Mouse (Mus musculus): ENCODE measurements around the gene Brms1.
"Not testable (repeated sequence)": the region's sequence is repeated elsewhere in the genome, so short reads cannot be mapped to it uniquely, and the experiment has no call there.

The Brms1 gene

DNA sequence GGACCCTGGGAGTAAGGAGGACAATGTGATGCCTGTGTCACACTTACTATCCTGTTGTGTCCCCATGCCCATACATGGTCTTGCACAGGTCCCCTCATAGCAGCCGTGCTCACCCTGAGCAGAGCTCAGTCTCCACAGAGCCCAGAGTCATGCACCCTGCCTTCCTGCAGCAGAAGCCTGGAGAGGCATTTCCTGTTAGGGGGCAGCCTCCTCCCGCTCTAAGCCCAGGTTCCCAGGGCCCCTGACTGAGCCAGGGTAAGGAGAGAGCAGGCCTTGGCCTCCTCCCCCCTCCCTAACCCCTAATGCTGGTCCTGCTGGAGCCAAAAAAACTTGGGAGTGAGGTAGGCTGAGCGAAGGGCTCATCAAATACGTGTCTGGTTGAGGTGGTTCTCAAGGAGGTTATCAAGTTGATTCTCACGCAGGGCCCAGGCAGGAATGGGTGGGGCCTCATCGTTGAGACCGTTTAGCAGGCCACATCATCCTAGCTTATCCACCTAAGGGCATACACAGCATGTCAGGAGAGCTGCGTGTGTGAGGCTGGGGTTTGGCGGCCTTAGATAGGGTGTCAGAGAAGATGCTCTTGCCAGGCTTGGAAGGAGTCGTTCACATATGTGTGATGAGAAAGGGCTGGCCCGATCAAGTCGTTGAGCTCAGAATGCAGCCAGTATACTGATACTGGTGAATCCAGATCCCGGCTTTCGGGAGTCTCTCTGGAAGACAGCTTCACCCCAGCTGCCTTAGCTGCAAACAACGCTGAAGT lies 26.1 kb downstream of the Brms1 start:
- DNase-seq (ENCODE audit: low spot score): peak; percentile 75

DNA sequence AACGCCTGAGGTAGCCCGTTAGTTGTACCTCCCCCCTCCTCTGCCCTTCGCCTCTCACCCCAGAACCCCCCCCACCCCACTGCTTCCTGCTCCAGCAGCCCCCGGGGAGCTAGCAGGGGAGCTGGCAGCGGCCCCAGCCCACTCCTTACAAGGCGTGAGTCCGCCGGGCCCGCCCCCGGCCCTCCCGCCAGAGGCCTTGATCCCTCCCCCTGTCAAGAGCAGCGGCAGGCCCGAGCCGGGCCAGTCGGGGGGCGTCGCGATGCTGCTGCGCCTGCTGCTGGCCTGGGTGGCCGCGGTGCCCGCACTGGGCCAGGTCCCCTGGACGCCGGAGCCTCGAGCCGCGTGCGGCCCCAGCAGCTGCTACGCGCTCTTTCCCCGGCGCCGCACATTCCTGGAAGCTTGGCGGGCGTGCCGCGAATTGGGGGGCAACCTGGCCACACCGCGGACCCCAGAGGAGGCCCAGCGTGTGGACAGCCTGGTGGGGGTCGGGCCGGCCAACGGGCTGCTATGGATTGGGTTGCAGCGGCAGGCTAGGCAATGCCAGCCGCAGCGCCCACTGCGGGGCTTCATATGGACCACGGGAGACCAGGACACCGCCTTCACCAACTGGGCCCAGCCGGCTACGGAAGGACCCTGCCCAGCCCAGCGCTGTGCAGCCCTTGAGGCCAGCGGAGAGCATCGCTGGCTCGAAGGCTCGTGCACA lies 26.9 kb downstream of the Brms1 start, which contains the start of gene Cd248:
Gene Cd248 (plus strand): TSS at position 212 of the 703 bp plus-strand sequence.
- no peak for DNase-seq (ENCODE audit: low spot score)

DNA sequence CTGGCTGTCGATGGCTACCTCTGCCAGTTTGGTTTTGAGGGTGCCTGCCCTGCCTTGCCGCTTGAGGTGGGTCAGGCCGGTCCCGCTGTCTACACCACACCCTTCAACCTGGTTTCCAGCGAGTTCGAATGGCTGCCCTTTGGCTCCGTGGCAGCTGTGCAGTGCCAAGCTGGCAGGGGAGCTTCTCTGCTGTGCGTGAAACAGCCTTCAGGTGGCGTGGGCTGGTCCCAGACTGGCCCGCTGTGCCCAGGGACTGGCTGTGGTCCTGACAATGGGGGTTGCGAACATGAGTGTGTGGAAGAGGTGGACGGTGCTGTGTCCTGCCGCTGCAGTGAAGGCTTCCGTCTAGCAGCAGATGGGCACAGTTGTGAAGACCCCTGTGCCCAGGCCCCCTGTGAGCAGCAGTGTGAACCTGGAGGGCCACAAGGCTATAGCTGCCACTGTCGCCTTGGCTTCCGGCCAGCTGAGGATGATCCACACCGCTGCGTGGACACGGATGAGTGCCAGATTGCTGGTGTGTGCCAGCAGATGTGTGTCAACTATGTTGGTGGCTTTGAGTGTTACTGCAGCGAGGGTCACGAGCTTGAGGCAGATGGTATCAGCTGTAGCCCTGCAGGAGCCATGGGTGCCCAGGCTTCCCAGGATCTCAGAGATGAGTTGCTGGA lies 27.5 kb downstream of the Brms1 start:
- DNase-seq (ENCODE audit: low spot score): no peak

DNA sequence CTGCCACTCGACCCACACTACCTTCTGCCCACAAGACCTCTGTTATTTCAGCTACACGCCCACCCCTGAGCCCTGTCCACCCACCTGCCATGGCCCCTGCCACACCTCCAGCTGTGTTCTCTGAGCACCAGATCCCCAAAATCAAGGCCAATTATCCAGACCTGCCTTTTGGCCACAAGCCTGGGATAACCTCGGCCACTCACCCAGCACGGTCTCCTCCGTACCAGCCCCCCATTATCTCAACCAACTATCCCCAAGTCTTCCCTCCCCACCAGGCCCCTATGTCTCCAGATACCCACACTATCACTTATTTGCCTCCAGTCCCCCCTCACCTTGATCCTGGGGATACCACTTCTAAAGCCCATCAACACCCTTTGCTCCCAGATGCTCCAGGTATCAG lies 28.3 kb downstream of the Brms1 start:
- DNase-seq (ENCODE audit: low spot score): no peak

DNA sequence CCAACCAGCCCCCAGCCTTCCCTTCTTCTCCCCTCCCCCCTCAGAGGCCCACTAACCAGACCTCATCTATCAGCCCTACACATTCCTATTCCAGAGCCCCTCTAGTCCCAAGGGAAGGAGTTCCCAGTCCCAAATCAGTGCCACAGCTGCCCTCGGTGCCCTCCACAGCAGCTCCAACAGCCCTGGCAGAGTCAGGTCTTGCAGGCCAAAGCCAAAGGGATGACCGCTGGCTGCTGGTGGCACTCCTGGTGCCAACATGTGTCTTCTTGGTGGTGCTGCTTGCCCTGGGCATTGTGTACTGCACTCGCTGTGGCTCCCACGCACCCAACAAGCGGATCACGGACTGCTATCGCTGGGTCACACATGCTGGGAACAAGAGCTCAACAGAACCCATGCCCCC lies 28.8 kb downstream of the Brms1 start:
- no peak for DNase-seq (ENCODE audit: low spot score)

DNA sequence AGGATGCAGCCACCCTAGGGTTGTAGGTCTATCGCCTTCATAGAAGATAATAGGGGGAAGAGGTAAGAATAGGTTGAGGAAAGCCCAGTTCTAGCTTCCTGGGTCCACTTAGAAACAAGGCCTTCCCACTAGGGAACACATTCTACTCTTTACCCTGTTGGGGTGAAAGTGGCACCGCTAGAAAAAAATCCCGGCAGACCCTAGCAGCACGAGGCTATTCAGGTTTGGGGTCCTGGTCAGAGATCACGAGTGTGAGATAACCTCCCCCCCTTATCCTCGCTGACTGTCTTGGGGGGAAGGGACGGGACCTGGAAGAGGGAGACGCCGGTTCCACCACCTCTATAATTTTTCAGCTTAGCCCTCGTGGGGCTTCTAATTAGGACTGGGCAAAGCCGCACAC lies 29.9 kb downstream of the Brms1 start:
- no peak for DNase-seq (ENCODE audit: low spot score)

DNA sequence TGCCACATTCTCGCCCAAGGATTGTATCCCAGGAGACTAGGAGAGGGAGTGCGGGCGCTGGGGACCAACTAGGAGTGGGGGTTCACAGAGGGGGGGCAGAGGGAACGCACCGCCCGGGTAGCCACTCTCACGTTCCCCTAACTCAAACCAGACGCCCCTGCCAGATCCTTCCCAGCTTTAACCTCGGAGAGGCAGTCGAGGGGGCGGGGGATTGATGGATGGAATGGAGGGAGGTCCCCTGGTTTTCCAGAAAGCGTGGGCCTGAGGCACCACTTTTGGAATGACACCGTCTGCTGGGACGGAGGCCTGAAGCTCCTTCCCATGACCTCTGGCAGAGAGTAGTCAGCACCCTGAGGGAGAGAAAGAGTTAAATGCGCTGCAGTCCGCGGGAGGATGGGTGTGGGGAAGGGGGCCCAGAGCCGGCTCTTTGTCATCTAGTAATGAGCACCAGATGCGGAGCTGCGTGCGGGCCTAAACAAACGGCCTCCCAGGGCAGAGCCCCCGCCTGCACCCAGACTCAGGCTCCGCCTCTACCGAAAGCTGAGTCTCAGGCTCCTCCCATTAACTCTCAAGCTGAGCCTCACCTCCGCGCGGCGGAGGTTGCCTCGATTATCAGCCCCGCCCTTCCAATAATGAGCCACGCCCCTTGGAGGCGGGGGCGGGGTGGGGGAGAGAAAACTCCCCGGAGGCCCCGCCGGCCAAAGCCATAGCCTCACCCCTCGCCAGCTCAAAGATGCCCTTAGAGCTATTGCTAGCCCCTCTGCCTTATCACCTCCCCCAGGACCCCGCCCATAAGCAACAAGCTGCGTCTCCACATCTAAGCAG lies 30.6 kb downstream of the Brms1 start:
- peak; percentile 88 for DNase-seq (ENCODE audit: low spot score)

DNA sequence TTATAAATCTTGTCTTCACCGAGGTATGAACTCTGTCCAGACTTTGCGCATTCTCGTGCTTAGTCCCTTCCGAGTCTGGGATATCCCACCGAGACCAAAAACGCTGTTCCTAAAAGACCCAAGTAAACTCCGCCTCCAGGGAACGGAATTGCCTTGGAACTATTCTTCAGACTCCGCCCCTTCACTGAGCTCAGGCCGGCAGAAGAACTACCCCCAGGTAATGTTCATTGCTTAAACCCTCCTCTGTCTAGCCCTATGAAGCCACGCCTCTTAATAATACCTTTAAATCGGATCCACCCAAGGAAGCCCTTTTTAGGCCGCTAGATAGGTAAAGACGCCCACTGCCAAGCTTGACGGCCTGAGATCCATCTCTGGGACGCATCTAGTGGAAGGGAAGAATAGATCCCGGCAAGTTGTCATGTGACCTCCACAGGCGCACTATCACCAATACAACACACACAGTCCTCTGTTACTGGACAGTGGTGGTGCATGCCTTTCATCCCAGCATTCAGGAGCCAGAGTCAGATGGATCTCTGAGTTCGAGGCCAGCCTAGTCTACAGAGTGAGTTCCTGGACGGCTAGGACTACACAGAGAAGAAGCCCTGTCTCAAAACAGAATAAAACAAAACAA lies 31.4 kb downstream of the Brms1 start:
- DNase-seq (ENCODE audit: low spot score): peak; percentile 51

DNA sequence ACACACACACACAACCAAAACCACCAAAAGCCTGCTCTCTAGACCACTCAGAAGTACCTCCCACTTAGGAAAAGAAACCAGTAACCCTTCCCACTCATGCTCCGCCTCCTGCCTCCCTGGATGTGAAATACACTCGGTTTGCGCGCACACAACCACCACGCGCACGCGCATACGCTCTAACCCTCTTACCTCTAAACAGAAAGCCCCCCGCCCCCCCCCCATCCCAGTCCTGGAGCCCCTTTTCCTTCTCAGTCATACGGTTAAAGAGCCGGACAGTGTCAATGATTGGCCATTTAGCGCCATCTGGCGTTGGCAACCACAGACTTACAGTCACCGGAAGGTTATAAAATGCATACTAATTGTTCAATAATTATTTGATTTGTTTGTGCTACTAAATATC lies 31.9 kb downstream of the Brms1 start:
- peak; percentile 58 for DNase-seq (ENCODE audit: low spot score)

DNA sequence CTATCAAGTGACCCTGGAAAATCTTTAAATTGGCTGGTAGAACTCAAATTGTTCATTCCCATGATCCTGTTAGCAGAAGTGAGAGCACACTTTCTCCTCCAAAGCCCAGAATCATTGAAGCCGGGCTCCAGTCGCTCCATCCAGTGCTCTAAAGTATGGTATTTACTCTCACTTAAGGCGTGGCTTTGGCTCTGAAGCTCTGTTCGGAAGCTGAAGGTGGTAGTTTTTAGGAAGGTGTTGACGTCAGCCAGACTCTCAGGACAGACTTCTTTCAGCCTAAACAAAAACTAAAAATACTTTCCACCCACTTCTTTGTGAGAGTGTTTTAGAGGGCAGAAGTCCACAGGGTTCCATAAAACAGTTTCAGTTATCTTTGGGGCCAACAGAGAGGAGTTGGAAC lies 32.4 kb downstream of the Brms1 start:
- no peak for DNase-seq (ENCODE audit: low spot score)

DNA sequence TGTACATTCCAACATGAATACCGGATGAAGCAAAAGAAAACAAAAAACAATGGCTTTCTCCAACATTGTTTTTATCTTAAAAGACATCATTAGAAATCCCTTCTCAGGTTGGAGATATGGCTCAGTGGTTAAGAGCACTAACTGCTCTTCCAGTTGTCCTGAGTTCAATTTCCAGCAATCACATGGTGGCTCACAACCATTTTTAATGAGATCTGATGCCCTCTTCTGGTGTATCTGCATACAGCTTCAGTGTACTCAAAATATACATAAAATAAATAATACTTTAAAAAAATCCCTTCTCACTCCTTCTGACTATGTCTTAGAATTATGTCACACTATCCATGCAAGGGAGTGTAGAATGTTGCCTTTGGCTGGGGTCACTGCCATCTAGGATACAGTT lies 38.1 kb downstream of the Brms1 start:
- DNase-seq (ENCODE audit: low spot score): no peak

DNA sequence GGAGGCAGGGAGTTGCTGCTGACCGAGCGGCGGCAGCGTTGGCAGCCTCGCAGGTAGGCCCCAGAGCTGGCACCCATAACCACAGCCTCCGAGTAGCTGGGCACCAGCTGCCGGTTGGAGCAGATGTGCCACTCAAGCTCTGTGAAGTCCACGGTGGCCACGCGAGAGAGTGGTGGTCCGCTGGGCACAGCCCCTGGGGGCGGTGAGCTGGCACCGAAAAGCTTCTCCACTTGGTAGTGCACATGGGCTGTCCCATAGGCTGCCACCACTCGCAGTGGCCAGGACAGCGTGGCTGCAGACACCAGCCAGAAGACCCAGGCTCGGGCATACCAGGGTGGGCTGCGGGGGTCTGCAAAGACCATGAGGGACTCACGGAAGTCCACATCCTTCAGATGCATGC lies 40.9 kb downstream of the Brms1 start:
- DNase-seq (ENCODE audit: low spot score): no peak

DNA sequence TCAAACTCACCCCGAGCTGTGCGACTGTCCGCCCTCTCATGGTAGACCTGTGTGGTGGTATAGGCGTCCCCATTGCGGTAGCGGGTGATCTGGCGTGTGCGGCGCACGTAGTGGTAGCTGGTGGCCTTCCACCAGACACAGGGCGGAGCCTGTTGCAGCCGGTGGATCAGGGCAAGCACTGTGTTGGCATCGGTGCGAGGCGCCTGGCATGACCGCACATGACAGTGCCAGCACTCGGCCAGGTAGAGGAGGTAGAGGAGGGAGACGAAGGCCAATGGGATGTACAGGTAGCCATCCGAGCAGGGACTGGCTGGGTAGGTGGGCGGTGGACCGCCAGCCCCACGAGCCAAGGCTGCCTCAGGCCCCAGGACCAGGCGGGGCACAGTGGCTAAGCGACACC lies 41.4 kb downstream of the Brms1 start:
- no peak for DNase-seq (ENCODE audit: low spot score)

DNA sequence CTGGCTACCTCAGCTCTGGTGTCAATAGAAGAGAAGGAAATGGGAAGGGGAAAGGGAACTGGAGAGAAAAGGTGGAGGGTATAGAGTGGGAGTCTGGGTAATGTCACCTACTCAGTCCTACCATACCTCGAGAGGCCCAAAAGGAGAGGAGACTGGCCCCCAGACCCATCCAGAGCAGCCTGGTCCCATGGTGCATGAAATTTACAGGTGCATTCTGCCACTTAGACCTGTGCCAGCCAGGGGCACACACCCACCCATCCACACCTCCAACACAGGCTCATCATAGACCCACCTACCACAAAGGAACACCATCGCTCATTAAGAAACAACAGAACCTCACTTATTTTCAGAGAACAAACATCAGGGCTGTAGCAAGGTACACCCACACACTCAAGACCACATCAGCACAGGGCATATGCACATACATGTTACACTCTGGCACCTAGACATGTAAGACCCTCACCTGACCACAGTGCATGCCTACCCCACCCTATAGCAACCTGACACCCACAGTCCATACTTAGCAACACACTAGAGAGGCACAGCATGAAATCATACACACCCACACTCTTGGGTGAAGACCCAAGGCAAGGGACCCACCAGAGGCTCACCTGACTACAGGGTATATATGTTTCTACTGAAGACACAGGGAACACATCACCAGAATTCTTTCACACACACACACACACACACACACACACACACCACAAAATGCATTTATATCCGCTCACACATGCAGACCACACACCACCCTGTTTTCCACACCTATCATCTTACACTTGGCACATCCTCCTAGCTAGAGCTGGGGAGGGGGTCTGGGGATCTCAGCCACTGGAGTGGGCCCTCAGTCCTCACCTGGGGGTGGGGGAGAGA lies 43.0 kb downstream of the Brms1 start:
- no peak for DNase-seq (ENCODE audit: low spot score)

DNA sequence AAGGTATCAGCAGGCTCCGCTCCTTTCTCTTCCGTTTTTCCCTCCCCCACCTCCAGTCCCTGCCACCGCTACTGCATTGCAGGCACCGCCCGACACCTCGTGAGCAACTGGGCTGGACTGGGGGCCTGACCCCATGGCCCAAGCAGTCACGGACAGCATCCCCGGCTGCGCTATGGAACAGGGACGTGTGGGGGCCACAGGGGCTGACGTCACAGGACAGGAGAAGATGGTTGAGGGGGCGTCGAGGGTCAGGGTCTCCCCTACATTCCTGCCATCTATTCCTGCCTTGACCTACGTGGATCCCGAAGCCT lies 43.6 kb downstream of the Brms1 start:
- no peak for DNase-seq (ENCODE audit: low spot score)

DNA sequence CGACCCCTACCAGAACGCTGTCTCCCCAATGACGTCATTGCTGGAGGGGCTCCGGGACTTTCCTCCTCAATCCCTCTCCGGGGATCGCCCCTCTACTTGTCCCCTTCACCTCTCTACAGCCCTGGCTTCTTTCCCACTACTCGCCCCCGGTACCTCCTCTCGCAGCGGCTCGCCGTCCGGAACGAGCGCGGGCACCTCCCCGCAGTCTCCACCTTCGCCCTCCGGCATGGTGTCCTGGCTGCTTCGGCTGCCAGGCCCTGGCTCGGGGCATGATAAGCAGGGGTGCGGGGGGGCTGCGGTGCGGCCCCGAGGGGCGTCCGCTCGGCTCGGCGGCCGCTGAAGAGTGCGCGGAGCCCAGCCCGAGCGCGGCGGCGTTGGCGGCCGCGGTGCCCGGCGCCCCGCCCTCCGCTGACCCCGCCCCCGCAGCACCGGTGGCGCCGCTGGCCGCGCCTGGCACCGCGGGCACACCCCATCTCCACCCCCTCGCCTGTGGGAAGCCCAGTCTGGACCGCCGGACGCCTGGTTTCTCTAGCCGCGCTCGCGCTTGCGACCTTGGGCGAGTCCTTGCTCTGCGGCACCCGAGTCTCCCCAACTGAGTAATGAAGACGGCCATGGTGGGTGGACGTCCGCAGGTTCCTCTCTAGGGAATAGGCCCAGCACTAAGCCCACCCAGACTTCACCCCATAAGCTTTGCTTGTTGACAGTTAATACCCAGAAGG lies 44.1 kb downstream of the Brms1 start, which contains the start of gene Tmem151a:
Gene Tmem151a (minus strand): TSS at position 387 of the 719 bp plus-strand sequence.
- no peak for DNase-seq (ENCODE audit: low spot score)

DNA sequence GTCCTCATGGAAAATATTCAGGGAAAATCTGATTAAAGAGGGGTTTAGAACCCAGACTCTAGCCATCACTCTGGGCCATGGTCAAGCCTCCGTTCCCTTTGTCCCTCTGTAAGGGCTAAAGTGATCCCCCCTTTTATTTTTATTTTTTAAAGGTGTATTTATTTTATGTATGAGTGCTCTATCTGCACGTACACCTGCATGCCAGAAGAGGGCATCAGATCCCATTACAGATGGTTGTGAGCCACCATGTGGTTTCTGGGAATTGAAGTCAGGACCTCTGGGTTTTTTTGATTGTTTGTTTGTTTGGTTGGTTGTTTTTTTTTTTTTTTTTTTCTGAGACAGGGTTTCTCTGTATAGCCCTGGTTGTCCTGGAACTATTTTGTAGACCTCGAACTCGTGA lies 45.4 kb downstream of the Brms1 start:
- DNase-seq (ENCODE audit: low spot score): not testable (repeated sequence)

DNA sequence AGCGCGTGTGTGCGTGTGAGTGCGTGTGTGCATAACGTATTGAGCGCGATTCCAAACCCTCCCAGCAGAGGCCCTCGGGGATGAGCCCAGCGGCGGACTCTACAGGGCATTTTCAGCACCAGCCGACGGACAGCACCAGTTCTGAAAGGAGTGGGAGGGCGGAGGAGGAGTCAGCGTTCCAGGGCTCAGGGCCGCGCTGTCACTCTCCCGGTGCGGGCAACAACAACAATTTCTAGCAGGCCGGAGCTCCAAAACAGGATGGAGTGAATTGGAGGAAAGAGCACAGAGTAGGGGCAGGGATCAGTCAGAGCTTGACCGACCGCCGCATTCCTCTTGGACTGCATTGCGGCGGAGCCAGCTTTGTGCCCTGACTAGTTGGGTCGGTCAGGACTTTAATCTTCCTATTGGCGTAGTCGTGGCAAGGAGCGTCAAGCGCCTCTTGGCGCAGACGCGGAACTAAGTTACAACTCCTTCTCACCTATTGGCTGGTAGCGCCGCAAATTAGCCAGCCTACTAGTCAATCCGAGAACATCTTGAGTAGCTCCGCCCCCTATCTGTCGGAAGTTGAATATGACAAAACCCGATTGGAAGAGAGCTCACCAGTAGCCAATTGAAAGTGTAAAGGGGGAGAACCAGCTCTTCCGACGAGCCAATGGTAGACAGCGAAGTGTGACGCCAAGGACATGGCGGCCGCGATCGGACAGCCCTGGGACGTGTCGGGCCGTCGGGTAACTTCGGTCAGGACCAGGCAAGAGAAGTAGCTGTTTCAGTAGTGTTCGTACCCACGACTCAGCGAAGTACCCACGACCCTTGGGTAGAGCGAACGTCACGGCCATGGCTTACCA lies 47.0 kb downstream of the Brms1 start, which contains the start of gene Yif1a:
Gene Yif1a (plus strand): TSS at position 655 of the 845 bp plus-strand sequence.
- peak; percentile 97 for DNase-seq (ENCODE audit: low spot score)

DNA sequence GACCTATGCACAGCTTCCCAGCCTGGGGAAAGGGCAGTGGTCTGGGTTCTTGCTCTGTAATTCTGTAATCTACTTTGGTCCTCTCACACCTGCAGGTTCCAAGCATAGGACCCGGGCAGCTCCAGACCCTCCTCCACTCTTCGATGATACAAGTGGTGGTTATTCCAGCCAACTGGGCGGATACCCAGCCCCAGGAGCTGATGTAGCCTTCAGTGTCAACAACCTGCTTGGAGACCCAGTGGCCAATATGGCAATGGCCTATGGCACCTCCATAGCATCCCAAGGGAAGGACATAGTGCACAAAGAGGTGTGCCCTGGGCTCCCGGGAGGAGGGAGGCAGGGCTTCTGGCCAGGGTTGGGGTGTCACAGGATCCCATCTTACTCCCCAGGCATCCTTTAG lies 48.2 kb downstream of the Brms1 start:
- no peak for DNase-seq (ENCODE audit: low spot score)
